Mouse (Mus musculus): ENCODE measurements at regions not wholly inside any gene's neighbourhood (a gene's known extent, or its start where the extent isn't known, plus 50 kb on each side); places are given as distances from the start of the nearest gene placed in this dataset.

DNA sequence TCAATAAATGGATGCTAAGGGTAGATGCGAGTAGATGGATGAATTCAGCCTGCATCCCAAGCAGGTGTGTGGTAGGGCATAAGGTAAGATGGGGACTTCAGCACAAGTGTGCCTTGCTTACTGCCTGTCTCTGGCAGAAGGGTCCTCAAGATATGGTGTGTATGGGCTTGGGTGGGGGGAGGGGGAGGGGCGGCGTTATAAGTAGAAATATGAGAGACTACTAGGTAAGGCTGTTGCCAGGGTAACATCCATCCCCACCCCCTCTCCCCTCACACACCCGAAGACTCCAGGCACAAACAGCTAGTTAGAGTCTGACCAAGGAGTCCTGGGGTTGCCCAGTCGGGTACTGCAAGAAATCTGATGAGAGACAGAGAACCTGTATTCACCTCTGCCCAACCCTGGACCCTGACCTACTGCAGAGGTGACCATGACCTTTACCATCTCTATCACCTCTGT lies 63.5 kb upstream of the Acan start:
- TF ChIP-seq FLI1 (IDR thresholded peaks at IDR 0.05; ENCODE audit: low read length): no peak
- TF ChIP-seq GATA1 (IDR thresholded peaks at IDR 0.05; ENCODE audit: borderline replicate concordance, low read length): no peak

All from megakaryocyte, embryonic 14.5 days (primary cell).